Mouse (Mus musculus) neutrophil, adult 59 days (primary cell): ENCODE measurements around the gene 4930449I24Rik. TPM values are rescaled to one million over a fixed set of nuclear protein-coding genes. Genes with fewer than 3 reads are reported as not detected.

Source experiments
- total RNA-seq, 2 experiments: library from RNA; stranded (reverse); gene quantifications; 1 replicate in 1 of 2; 2 replicates in 1 of 2; pipeline ENCODE4 v1.2.4; 2023

The 4930449I24Rik gene
- not detected for total RNA-seq

GRCm38 (mm10) chr5:146502099-146502498 lies at the start of gene 4930449I24Rik:
TSS of gene 4930449I24Rik (plus strand) at chr5:146502399.

GRCm38 (mm10) chr5:146481665-146482064 lies 20.5 kb upstream of the 4930449I24Rik start, which contains the start of gene Gm6408:
TSS of gene Gm6408 (plus strand) at chr5:146481965.

DNA sequence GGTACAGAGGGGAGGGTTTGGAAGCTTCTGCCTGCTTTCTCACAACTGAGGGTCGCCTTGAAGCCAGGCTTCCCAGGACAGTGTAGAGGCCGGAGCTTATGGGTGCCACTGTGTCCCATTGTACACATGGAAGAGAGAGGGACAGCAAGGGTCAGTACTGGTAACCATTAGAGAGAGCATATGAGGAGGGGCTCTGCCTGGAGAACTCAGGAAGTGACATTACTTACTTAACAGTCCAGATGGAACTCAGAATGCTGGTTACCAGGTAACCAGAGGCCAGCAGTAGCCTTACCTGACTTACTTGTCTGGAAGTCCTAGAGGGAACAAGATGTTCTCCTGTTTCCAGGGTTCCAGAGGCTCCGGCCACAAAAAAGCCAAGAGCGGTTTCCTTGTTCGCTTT lies 11.1 kb upstream of the 4930449I24Rik start, which contains the start of gene Gm6370:
Gene Gm6370, plus strand, starts transcription at position 301 of the 400 bp plus-strand sequence.

DNA sequence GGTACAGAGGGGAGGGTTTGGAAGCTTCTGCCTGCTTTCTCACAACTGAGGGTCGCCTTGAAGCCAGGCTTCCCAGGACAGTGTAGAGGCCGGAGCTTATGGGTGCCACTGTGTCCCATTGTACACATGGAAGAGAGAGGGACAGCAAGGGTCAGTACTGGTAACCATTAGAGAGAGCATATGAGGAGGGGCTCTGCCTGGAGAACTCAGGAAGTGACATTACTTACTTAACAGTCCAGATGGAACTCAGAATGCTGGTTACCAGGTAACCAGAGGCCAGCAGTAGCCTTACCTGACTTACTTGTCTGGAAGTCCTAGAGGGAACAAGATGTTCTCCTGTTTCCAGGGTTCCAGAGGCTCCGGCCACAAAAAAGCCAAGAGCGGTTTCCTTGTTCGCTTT lies 11.6 kb downstream of the 4930449I24Rik start, which contains the start of gene Gm3402:
Gene Gm3402, plus strand, starts transcription at position 301 of the 400 bp plus-strand sequence.

DNA sequence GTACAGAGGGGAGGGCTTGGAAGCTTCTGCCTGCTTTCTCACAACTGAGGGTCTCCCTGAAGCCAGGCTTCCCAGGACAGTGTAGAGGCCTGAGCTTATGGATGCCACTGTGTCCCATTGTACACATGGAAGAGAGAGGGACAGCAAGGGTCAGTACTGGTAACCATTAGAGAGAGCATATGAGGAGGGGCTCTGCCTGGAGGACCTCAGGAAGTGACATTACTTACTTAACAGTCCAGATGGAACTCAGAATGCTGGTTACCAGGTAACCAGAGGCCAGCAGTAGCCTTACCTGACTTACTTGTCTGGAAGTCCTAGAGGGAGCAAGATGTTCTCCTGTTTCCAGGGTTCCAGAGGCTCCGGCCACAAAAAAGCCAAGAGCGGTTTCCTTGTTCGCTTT lies 23.3 kb downstream of the 4930449I24Rik start, which contains the start of gene Gm3404:
Gene Gm3404, plus strand, starts transcription at position 301 of the 400 bp plus-strand sequence.

GRCm38 (mm10) chr5:146537347-146537746 lies 35.1 kb downstream of the 4930449I24Rik start, which contains the start of gene Gm3409:
TSS of gene Gm3409 (plus strand) at chr5:146537647.

Other genes with a start within 250 kb of the 4930449I24Rik start
- not detected for gene Wasf3, start 117.4 kb upstream of the 4930449I24Rik start, total RNA-seq
- not detected for gene Gm6408, start 20.4 kb upstream of the 4930449I24Rik start, total RNA-seq
- not detected for gene Gm6370, start 11.0 kb upstream of the 4930449I24Rik start, total RNA-seq
- not detected for gene Gm3402, start 11.7 kb downstream of the 4930449I24Rik start, total RNA-seq
- not detected for gene Gm3404, start 23.4 kb downstream of the 4930449I24Rik start, total RNA-seq
- not detected for gene Gm3409, start 35.2 kb downstream of the 4930449I24Rik start, total RNA-seq
- not detected for gene Gm3415, start 53.7 kb downstream of the 4930449I24Rik start, total RNA-seq
- under 1 TPM in 1 of 2 experiments, not detected in 1; 0.22 TPM for gene Gpr12, start 82.8 kb downstream of the 4930449I24Rik start, total RNA-seq